Mouse (Mus musculus): Measurements from ENCODE around the gene Terf2ip.
A peak's percentile ranks its signal among the peaks of the same experiment; 100 is the strongest.

Terf2ip gene

DNA sequence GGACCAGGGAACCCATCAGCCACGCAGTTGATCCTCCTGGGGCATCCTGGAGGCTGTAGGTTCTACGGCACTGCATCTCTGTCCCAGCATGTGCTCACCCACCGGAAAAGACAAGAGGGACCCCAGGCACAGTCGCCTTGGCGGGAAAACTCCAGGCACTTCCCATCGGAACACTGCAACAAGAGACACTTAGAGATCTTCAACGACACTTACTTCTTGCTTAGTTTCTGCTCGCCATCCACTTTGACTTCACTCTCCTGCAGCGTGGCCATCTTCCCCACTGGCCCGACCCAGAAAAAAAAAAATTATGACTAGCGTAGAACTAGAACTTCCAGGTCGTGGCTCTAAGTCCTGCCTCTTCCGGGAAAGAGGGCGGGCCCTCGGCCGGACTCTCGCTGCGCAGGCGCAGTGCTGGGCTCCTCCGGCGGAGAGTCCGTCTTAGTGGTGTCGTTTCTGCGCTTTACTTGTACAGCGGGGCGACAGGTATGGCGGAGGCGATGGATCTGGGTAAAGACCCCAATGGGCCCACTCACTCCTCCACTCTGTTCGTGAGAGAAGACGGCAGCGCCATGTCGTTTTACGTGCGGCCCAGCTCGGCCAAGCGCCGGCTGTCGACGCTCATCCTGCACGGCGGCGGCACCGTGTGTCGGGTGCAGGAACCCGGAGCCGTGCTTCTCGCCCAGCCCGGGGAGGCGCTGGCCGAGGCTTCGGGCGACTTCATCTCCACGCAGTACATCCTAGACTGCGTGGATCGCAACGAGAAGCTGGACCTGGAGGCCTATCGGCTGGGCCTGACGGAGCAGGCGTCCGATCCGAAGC lies at the start of gene Terf2ip, which contains the start of gene Kars:
TSS of gene Terf2ip (plus strand) at position 402 of the 819 bp plus-strand sequence.
TSS of gene Kars (minus strand) at position 327 of the 819 bp plus-strand sequence.
- peak; percentile 92 for DNase-seq

DNA sequence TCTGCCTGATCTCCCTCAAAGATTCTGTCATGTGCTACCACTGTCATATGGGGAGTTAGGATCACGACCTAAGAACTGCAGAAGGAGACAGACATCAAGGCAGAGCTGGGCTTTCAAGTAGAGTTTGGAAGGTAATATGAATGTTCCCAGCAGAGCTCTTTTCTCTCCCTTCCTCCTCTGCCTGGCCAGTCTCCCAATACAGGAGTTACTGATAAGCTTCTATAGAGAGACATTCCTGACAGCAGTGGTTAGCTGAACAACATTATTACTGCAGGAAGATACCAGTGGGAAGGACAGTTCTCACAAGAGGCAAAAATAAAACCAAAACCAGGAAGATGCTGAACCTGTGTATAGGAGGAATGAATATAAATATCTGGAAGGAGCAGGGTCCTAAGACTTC lies 48.6 kb upstream of the Terf2ip start:
- no peak for DNase-seq

- no peak for DNase-seq
Measured at GRCm38 (mm10) chr8:111963091-111963490, 48.1 kb upstream of the Terf2ip start.

DNA sequence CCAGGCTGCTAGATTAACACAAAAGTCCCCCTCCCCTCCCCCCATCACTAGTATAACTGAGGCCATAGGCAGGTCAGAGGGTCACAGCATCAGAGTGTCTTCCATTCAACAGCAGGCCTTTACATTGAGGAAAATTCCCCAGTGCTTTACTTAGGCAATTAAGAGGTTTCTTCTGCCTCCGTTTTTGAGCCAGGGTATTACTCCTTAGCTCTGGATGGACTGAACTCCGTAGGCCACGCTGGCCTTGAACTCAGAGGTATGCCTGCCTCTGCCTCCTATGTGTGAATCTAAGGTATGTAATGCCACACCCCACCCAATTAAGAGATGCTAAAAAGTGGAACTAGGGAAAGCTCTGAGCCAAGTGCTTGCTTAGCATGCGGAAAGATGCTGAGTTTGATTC lies 47.7 kb upstream of the Terf2ip start:
- DNase-seq, result no peak

GRCm38 (mm10) chr8:111964351-111964750 lies 46.8 kb upstream of the Terf2ip start:
- DNase-seq, result no peak

GRCm38 (mm10) chr8:111964849-111965561 lies 46.2 kb upstream of the Terf2ip start:
- no peak for DNase-seq

DNA sequence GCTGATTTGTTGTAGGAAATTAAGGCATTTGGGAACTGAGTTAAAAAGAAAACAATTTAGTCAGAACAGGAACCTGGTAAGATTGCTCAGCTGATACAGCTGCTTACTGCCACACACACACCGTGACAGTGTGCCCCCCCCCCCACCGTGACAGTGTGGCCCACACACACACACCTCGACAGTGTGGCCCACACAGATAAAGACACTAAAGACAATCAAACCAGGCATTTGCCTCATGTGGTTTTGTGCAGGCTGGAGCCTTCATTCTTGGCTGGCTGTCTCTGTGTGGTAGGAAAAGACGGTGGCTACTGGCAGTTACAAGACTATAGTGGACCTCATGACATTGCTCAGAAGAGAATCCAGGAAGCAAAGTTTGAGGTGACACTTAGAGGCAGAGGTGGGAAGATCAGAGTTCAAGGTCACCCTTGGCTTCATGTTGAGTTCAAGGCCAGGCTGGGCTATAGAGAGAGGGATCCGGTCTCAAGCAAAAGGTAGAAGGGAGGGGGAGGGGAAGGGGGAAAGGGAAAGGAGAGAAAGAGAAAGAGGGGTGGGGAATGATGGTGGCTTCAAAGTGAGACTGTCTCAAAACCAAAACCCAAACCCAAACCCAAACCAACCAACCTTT lies 43.8 kb upstream of the Terf2ip start:
- no peak for DNase-seq

DNA sequence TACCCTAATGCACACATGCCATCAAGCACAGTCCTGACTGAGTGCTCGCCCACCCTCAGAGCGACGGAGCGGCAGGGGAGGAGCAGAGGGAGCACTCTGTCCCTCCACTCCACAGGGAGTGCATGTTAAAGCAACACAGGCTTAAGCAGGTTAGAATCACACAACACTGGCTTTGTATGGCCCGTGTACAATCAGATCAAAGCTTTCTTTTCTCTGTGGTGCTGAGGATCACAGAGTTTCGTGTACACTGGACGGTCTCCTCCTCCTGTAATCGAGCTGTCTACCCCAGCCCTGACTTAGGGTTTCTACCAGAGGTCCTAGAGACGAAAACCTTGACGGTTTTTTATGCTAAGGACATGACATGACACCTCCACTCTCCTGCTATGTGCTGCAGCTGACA lies 42.7 kb upstream of the Terf2ip start:
- no peak for DNase-seq

- DNase-seq, result no peak
Measured at GRCm38 (mm10) chr8:111968991-111969390, 42.2 kb upstream of the Terf2ip start.

- DNase-seq, result no peak
Measured at GRCm38 (mm10) chr8:111974138-111974537, 37.1 kb upstream of the Terf2ip start.

DNA sequence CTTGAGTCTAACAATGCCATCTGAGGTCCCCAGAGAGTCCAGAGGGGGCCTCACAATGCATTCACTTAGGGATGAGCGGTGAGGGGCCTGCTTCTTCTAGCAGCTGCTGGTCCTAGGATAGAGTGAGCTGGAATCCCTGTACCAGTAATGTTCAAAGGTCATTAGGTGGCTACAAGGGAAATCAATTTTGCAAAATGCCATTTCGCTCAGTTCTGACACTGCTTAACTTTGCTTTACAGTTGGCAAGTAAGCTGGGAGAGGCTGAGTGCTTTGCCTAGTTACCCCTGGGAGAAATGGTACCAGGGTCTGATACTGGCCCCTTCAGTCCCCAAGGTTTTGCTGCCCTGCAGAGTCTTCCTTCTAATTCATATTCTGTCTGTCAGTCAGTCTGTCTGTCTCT lies 35.5 kb upstream of the Terf2ip start:
- no peak for DNase-seq

- no peak for DNase-seq
Measured at GRCm38 (mm10) chr8:111976326-111976725, 34.9 kb upstream of the Terf2ip start.

- DNase-seq, result no peak
Measured at GRCm38 (mm10) chr8:111978147-111978546, 33.1 kb upstream of the Terf2ip start.

DNA sequence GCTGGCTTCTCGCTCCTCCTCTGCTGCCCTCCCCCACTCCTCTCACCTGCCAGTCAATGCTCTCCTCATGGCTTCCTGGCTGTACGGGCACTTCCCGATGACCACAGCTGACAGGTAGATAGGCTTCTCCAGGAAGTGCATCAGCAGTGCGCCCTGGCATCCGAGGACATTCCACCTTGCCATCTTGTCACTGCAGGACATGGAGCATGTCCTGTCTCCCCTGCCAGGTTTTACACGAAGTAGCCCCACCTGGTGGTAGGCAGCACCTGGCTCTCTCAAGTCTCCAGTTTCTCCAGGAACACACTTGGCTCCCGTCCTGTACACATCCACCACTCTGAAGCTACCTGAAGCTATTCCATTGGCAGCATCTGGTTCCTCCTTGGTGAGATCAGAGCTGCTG lies 29.1 kb upstream of the Terf2ip start:
- no peak for DNase-seq

- DNase-seq, result no peak
Measured at GRCm38 (mm10) chr8:111984511-111984910, 26.7 kb upstream of the Terf2ip start.

- DNase-seq, result peak; percentile 51
Measured at GRCm38 (mm10) chr8:111989911-111990310, 21.3 kb upstream of the Terf2ip start.

DNA sequence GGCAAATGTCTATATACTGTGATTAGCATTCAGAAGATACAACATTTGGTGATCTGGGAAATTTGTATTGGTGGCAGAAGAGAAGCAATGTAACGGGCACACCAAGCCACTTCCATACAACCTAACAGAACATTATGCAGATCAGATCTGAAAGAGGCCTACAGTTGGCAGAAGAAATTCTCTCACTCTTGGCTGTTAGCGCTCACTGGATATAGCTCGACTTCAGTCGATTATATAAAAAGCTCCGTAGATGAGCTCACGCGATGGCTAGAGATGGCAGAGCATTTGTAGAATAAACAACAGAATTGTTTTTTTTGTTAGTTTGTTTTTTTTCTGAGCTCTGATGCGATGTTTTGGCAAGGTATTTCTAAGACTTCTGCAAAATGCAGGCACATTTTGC lies 19.9 kb upstream of the Terf2ip start:
- no peak for DNase-seq

DNA sequence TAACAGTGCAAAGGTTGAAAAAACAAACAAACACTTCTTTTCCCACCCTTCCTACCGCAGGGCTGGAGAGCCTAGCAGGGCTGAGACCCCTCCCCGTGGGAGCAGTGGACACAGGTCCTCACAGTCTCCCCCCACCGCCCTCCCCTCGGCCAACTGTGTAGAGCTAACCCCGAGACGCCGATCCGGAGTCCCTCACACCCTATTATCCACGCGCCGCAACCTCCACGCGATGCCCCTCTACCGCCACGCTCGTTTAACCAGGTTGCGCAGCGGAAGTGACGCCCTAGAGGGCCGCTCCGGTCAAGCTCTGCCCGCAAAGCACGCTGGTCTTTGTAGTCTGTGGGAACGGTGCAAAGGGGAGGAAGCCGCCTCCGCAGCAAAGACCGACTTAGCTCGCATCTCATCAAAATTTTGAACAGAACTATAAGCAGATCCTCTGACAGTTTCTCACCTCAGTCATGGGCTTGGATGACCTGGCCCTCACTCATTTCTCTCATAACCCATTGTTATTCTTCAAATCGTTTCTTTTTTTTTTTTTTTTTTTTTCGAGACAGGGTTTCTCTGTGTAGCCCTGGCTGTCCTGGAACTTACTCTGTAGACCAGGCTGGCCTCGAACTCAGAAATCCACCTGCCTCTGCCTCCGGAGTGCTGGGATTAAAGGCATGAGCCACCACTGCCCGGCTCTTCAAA lies 19.0 kb upstream of the Terf2ip start, which contains the start of gene Adat1:
TSS of gene Adat1 (minus strand) at position 290 of the 690 bp plus-strand sequence.
- DNase-seq, result peak; percentile 78

DNA sequence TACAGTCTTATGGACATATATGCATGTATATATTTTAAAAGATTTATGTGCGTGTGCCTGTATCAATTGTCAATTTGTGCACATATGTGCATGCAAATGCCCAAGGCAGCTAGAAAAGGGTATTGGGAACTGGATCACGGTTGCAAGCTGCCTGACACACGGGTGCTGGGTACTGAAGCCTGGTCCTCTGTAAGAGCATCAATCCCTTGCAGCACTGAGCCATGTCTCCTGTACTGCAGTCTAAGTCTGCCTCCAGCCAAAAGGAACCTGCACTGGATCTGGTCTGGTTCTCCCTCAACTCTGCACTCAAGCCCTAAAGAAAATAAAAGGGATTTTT lies 18.5 kb upstream of the Terf2ip start:
- no peak for DNase-seq

GRCm38 (mm10) chr8:112004754-112005153 lies 6.4 kb upstream of the Terf2ip start:
- DNase-seq, result no peak

DNA sequence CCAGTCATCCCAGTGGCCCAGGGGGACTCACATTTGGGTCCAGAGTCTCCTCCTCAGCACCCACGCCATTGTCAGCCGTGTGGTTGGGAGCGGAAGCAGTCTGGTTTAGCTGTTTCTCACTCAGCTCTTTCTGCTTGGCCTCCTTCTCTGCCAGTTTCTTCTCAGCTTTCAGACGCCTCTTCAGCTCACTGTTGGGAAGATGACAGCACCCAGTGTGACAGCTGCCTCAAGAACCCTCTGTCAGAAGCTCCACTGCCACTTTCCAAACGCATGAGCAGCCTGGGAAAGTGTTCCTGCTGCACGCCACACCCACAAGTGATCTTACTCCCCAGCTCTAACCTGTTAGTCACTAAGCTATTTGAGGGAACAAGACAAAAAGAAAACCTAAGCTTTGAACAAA lies 5.6 kb upstream of the Terf2ip start:
- no peak for DNase-seq

DNA sequence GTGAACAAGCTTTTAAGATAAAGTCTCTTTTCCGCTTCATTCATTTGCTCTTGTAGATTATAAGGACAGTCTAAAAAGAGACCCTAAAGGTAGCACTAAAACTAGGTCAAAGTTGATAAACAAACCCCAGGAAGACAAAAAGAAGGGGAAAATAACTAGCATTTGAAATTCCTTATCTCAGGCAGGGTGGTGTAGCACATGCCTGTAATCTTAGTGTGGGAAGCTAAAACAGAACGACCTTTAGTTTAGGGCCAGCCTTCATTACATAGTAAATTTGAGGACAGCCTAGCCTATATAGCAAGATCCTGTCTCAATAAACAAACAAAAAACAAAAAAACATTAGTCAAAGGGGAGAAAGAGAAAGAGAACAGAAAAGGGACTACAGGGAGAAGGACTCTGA lies 3.5 kb upstream of the Terf2ip start:
- DNase-seq, result no peak

DNA sequence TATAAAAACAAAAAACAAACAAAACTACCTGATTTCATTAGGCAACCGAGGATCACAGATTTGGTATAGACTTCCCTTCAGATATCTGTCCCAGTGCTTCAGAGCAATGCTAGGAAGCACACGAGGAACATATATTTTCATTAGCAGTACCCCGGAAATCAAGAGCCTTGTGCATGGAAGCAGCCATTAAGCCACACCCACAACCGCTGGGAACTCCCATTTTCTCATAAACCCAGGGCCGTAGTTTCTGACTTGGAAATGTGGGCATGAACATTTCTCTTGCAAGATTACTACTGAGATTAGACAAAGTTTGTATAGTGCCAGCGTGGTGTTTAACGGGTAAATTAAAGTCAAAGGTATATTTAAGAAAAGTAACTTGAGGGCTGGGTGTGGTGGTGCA lies 1.6 kb upstream of the Terf2ip start:
- no peak for DNase-seq

Measured in kidney, adult 11 months (tissue).